Mouse (Mus musculus) gastrocnemius, postnatal 14 days (tissue): ENCODE measurements around the gene Wdr25. TPM values are rescaled to one million over a fixed set of nuclear protein-coding genes. Genes with fewer than 3 reads are reported as not detected.

Source experiments
- DNase-seq: peaks from one replicate; pipeline ENCODE4 v3.0.0; 2021; ENCODE audit warnings: mixed read lengths
- intact Hi-C: fragments of 180-260 bp; cut with DNase I; formaldehyde crosslinking; loops from one replicate; pipeline ENCODE4 v1.15.1; 2025; ENCODE audit warnings: low total_unique reads
- total RNA-seq, 2 experiments: library from RNA; stranded (reverse); gene quantifications; 2 replicates each; pipeline ENCODE4 v1.2.3; 2021

Gene Wdr25
- total RNA-seq, 2 experiments from 2014 or later: 3.5 to 3.6 TPM

DNA sequence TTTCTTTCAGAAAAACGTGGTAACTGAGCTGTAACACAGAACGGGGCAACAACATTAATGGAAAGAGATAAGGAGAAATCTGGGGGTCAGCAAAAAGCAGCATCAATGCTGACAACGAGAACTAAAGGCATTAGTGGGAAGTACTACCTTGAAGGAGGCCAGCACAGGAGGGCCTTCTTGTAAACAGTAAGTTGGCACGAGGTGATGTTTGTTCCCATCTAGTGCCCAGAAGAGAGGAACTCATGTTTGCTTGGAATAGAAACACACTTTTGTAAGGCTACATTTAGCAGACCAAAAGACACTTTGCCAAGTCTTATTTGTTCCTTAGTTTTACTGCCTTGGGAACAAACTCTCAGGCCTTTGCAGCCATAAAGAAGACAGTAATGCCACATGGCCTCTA lies 4.8 kb upstream of the Wdr25 start:
- intact Hi-C loops: no loop called here
- DNase-seq: no peak

GRCm38 (mm10) chr12:108893715-108894431 lies 442 bp downstream of the Wdr25 start, which contains the start of gene Wars:
TSS of gene Wars (minus strand) at chr12:108894174.
- DNase-seq: peak; percentile 96
- intact Hi-C loops: loop anchor here (5.0 kb wide), 2 partner anchors 82 to 102 kb away; partner anchors contain the start of gene Yy1

GRCm38 (mm10) chr12:108894432-108894816 lies 993 bp downstream of the Wdr25 start:
- intact Hi-C loops: loop anchor here (5.0 kb wide), 2 partner anchors 82 to 102 kb away; partner anchors contain the start of gene Yy1
- DNase-seq: no peak

GRCm38 (mm10) chr12:108896006-108896405 lies 2.6 kb downstream of the Wdr25 start:
- DNase-seq: no peak
- intact Hi-C loops: no loop called here

- DNase-seq: no peak
- intact Hi-C loops: loop anchor here (2.0 to 10.0 kb wide), 2 partner anchors 493 to 713 kb away; no protein-coding TSS in a partner anchor
Observed at GRCm38 (mm10) chr12:108901346-108901745, 7.9 kb downstream of the Wdr25 start.

- DNase-seq: peak; percentile 64
- intact Hi-C loops: loop anchor here (10.0 kb wide), 1 partner anchor 712 kb away; no protein-coding TSS in a partner anchor
Observed at GRCm38 (mm10) chr12:108902940-108903339, 9.5 kb downstream of the Wdr25 start.

DNA sequence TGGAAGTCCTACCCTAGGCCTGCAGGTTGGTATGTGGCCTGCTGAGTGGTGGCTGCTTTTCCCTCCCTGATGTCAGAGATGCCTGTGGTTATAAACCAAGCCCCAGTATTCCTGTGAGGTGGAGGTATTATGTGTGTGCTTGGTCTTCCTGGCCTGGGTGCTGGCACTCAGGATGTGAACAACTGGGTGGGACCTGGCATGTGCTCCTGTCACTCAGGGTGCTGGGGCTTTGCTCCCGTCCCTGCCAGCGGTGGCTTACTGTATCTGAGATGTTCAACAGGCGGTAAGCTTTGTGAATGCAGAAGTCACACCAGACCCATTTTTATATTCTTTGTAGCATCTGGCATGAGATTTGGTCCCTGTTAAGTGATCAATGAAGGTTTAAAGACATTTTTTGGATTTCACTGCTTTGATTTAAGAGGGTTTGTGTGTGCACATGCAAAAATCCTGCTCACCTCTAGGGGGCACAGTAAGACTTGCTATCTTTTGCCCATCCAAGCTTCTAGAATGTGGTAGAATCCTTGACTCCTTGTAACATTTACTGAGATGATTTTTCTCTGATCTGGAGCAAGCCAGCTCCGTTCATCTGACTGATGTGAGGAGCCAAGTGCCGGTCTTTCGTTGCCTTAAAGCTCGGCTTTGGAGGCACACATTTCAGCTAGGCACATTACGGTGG lies 10.3 kb downstream of the Wdr25 start:
- peak; percentile 60 for DNase-seq
- intact Hi-C loops: loop anchor here (10.0 kb wide), 1 partner anchor 711 kb away; no protein-coding TSS in a partner anchor

DNA sequence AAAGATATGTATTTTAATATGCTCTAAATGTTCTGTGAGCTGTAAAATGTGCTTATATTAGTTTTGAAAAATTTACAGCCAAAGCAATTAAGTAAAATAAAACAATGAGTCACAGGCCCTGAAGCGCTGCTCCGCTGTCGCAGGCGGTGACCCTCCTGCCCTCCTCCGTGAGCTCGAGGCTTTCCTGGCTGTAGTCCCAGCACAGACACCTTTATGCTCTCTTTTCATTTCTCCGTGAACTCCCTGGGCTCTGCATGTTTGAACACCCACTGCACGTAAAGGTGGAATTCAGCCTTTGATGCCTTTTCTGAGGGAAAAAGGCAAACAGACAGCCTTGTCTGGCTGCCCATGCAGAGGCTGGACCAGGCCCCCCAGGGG lies 10.8 kb downstream of the Wdr25 start:
- intact Hi-C loops: loop anchor here (10.0 kb wide), 1 partner anchor 711 kb away; no protein-coding TSS in a partner anchor
- DNase-seq: no peak

DNA sequence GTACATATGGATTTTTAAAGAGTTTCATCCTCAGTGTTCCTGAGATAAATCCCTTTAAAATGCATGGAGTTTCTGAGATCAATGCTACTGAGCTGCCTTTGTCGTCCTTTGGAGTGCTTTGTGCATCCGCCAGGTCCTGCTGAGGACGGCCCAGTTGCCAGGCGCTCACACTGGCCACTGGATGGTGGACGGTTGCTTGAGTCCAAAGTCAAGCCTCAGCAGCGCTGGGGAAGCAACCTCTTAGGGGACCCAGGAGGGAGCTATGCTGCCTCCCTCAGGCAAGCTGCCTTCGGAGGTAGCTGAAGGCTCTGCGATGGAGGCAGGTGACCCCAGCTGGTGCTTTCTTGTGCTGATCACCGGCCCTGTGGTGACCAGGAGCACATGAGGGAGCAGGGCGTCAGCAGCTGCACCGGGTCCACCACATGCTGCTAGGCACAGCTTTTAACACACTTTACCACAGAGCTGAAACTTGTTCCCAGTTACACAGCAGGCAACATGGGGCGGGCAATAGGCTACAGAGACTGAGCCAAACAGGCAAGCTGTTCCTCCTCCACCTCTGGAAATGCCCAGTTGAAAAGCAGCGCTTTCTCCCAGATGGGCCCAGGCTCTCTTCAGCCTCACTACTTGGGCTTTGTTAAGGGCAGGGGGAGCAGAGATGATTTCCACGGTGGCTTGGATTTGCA lies 12.3 kb downstream of the Wdr25 start:
- no peak for DNase-seq
- intact Hi-C loops: loop anchor here (10.0 kb wide), 1 partner anchor 709 kb away; no protein-coding TSS in a partner anchor

GRCm38 (mm10) chr12:108906398-108906797 lies 13.0 kb downstream of the Wdr25 start:
- no peak for DNase-seq
- intact Hi-C loops: loop anchor here (10.0 kb wide), 1 partner anchor 708 kb away; no protein-coding TSS in a partner anchor

DNA sequence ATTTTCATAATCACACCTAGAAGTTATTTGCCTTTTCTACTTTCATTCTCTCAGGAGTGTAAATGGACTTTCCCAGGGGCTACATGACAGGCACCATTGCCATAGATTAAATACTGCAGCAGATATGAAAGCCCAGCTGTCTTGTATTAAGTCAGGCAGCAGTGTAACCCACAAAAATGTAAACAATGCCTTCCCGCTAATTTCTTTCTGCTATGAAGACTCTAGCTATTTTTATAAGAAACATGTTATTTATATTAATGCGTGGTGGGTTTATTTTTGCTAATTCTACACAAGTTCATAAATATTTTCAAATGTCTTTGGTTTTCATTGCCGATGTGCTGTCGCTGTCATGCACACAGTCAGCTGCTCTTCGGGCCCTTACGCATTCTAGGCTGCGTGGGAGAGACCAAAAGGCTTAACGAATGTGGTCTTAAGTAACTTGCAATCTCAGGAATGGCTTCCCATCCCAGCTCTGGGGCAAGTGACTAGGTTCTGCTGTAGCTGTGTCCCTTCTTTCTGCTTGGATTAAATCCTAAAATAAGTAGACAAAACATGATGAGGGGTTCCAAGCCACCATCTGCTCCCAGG lies 16.5 kb downstream of the Wdr25 start:
- no peak for DNase-seq
- intact Hi-C loops: loop anchor here (10.0 kb wide), 1 partner anchor 705 kb away; no protein-coding TSS in a partner anchor

DNA sequence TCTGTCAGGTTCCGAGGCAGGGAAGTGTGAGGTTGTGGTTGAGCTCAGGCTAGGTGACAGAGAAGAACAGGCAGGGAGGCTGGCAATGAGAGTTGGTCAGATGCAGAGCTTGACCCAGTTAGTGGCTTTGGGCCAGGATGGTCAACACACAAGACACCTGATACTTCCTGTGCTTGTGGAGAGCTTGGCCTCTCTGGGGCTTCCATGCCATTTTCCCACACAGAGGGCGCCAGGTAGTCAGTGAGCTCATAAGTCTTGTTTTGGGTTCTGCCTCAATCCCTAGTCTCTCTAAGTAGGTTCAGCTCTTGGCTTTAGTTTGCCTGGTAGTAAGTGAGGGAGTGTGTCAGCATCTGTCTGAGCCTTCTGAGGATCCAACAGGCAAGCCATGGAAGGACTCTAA lies 19.0 kb downstream of the Wdr25 start:
- no peak for DNase-seq
- intact Hi-C loops: no loop called here

- intact Hi-C loops: no loop called here
- DNase-seq: no peak
Observed at GRCm38 (mm10) chr12:108914198-108914597, 20.8 kb downstream of the Wdr25 start.

- intact Hi-C loops: no loop called here
- DNase-seq: no peak
Observed at GRCm38 (mm10) chr12:108914709-108915340, 21.4 kb downstream of the Wdr25 start.

GRCm38 (mm10) chr12:108915893-108916292 lies 22.5 kb downstream of the Wdr25 start:
- DNase-seq: no peak
- intact Hi-C loops: no loop called here

GRCm38 (mm10) chr12:108916447-108917042 lies 23.1 kb downstream of the Wdr25 start:
- peak; percentile 40 for DNase-seq
- intact Hi-C loops: no loop called here

DNA sequence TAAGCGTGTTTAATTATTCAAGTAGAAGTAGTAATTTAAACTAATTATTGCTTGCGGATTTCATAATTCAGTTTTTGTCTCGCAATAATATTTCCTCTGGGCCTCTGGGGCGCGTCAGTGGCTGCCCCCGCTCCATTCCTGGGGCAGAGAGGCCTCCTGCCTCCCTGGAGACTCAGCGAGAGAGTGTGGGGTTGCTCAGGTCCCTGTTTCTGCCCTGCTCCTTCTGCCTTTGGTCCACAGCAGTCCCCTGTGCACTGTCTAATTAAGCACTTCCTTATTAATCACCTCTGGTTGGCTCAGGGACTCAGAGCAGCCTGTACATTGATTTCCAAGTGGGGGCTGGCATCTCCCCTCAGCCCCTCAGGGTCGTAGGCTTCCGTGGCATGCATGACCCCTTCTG lies 24.1 kb downstream of the Wdr25 start:
- no peak for DNase-seq

GRCm38 (mm10) chr12:108918753-108919152 lies 25.3 kb downstream of the Wdr25 start:
- intact Hi-C loops: no loop called here

More for the DNA sequence above, 24.1 kb downstream of the Wdr25 start:
- intact Hi-C loops: no loop called here

More at GRCm38 (mm10) chr12:108918753-108919152, 25.3 kb downstream of the Wdr25 start:
- DNase-seq: no peak
